Mouse (Mus musculus): Measurements from ENCODE around the gene Rcor1.

The Rcor1 gene

DNA sequence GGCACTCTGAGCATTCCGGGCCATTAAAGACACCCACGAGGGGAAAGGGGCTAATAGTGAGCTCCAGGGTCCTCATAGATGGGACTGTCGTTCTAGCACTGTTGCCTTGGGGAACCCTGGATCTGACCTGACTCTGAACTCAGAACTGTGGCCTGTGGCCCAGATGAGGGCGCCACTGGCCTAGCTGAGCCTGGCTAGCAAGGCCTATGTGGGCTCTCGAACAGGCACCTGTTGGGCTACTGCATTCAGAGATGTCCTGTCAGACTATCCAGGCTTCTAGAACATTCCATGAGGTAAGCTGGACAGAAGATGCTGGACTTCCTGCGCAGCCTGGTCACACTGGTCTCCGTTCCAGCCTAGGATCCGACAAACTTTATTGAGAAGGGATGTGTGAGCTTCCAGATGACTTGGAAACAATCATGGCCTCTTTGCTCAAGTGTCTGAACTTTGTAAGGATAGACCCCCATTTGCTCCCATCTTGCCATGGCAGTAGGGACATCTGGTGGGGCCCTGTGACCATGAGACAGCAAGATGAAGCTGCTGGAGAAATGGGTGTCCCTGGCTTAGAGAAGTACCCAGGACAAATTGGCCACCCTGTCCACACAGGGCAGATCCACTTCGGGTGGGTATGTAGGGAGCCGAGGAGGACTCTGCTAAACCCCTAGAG lies 126.1 kb downstream of the Rcor1 start:
- no peak for DNase-seq (ENCODE audit: low spot score)

Measured in left cerebral cortex, adult 11 months (tissue).